Mouse (Mus musculus): Measurements from ENCODE around the gene Gm11042. TPM values are rescaled to one million over a fixed set of nuclear protein-coding genes. Genes with fewer than 3 reads are reported as not detected.

Gm11042 gene
- polyA plus RNA-seq, 1 experiment: not detected

- Histone ChIP-seq H3K4me3 (ENCODE audit: control insufficient read depth, insufficient read depth, low read length) (no peak overlapping the region), H3K4me1 (replicated peaks; ENCODE audit: control insufficient read depth, insufficient read depth, low read length) (no peaks in the 10 kb centered on the region), H3K27ac (ENCODE audit: control insufficient read depth, insufficient read depth, low read length) (no peak overlapping the region), H3K27me3 (ENCODE audit: control insufficient read depth, insufficient read depth, low read length) (no peaks in the 10 kb centered on the region), H3K36me3 (ENCODE audit: control insufficient read depth, insufficient read depth, low read length) (no peaks in the 10 kb centered on the region)
- TF ChIP-seq CTCF (IDR thresholded peaks at IDR 0.05; ENCODE audit: borderline replicate concordance, control insufficient read depth, extremely low read depth, insufficient read depth, low read length, poor library complexity) (no peak), POLR2A (IDR thresholded peaks at IDR 0.05; ENCODE audit: control insufficient read depth, extremely low read depth, insufficient read depth, low read length, poor library complexity) (no peak)
- WGBS: 80% methylated on average over 5 of the region's 5 CpGs
- DNase-seq: no peak
Measured at GRCm38 (mm10) chr12:74277265-74277664, 38.9 kb downstream of the Gm11042 start.

DNA sequence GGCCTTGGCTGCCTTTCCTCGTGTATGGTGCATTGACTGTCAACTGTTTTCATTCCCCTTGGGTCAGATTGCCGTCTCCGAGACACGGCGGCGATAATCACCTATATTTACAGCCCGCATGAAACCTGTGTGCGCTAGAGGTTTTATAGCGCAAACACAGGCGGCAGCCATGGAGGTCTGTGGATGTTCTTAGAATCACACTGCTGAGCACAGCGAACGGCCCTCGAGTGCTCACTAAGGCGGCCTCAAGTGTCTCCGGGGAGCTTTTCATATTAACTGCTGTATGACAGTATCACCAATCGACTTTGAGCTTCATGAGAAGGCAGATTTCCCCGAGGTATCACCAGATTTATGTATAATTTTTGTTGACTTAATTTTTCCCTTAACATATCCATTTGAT is 43.6 kb downstream of the Gm11042 start:
- H3K36me3 ChIP-seq (ENCODE audit: control insufficient read depth, insufficient read depth, low read length): no peaks in the 10 kb centered on the region
- TF ChIP-seq POLR2A (IDR thresholded peaks at IDR 0.05; ENCODE audit: control insufficient read depth, extremely low read depth, insufficient read depth, low read length, poor library complexity): no peak

DNA sequence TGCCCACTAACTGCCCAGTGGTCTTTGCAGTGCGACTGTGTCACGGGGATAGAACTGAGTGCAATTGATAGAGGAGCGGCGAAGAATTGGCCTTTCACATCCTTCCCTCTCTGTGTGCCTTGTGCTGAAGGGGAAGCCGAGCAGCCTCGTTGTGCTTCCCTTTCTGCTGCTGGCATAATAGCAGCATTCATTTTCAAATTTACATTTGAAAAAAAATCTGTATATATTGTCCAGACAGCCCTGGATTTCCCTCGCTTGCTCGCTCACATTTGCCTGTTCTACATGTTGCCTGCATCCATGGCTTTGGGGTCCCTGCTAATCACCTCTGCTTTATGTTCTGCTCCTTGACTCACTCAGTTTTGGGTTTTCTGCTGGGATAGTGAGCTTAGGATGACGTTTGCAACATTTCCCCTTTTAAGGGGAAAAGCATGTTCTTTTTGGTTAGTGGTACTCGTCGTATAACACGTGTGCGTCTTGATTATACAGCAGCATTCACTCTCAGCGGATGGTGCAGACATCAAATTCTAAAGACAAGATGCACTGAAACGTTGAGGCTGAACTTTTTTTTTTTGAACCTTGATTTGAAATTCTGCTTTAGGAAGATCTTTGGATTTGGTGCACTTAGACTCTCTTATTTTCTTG is 47.4 kb downstream of the Gm11042 start:
- Histone ChIP-seq H3K36me3 (ENCODE audit: control insufficient read depth, insufficient read depth, low read length) (no peaks in the 10 kb centered on the region), H3K4me1 (replicated peaks; ENCODE audit: control insufficient read depth, insufficient read depth, low read length) (no peaks in the 10 kb centered on the region), H3K27ac (ENCODE audit: control insufficient read depth, insufficient read depth, low read length) (no peak overlapping the region), H3K27me3 (ENCODE audit: control insufficient read depth, insufficient read depth, low read length) (no peaks in the 10 kb centered on the region), H3K4me3 (ENCODE audit: control insufficient read depth, insufficient read depth, low read length) (no peak overlapping the region)
- no peak for DNase-seq
- no peak for TF ChIP-seq CTCF (IDR thresholded peaks at IDR 0.05; ENCODE audit: borderline replicate concordance, control insufficient read depth, extremely low read depth, insufficient read depth, low read length, poor library complexity)
- TF ChIP-seq POLR2A (IDR thresholded peaks at IDR 0.05; ENCODE audit: control insufficient read depth, extremely low read depth, insufficient read depth, low read length, poor library complexity): no peak
- WGBS: 83% methylated on average over 15 of the region's 15 CpGs

More for the DNA sequence above, 43.6 kb downstream of the Gm11042 start:
- Histone ChIP-seq H3K27ac (ENCODE audit: control insufficient read depth, insufficient read depth, low read length) (no peak overlapping the region), H3K27me3 (ENCODE audit: control insufficient read depth, insufficient read depth, low read length) (no peaks in the 10 kb centered on the region), H3K4me3 (ENCODE audit: control insufficient read depth, insufficient read depth, low read length) (no peak overlapping the region), H3K4me1 (replicated peaks; ENCODE audit: control insufficient read depth, insufficient read depth, low read length) (no peaks in the 10 kb centered on the region)
- DNase-seq: no peak
- WGBS: 94% methylated on average over 17 of the region's 17 CpGs

GRCm38 (mm10) chr12:74267049-74267448 is 49.1 kb downstream of the Gm11042 start:
- no peak for DNase-seq
- Histone ChIP-seq H3K4me1 (replicated peaks; ENCODE audit: control insufficient read depth, insufficient read depth, low read length) (no peaks in the 10 kb centered on the region), H3K36me3 (ENCODE audit: control insufficient read depth, insufficient read depth, low read length) (no peaks in the 10 kb centered on the region), H3K27ac (ENCODE audit: control insufficient read depth, insufficient read depth, low read length) (no peak overlapping the region), H3K27me3 (ENCODE audit: control insufficient read depth, insufficient read depth, low read length) (no peaks in the 10 kb centered on the region), H3K4me3 (ENCODE audit: control insufficient read depth, insufficient read depth, low read length) (no peak overlapping the region)
- TF ChIP-seq CTCF (IDR thresholded peaks at IDR 0.05; ENCODE audit: borderline replicate concordance, control insufficient read depth, extremely low read depth, insufficient read depth, low read length, poor library complexity) (no peak), POLR2A (IDR thresholded peaks at IDR 0.05; ENCODE audit: control insufficient read depth, extremely low read depth, insufficient read depth, low read length, poor library complexity) (no peak)
- 92% methylated on average over 4 of the region's 4 CpGs for WGBS
